Mouse (Mus musculus) brain, embryonic 14.5 days (tissue): ENCODE measurements around the gene Prr19.

Experiments used
- CTCF ChIP-seq: fragments of 200-500 bp; IDR thresholded peaks from 2 replicates; pipeline ENCODE4 v1.5.1; 2012; ENCODE audit warnings: inconsistent platforms, mild to moderate bottlenecking, moderate library complexity, borderline replicate concordance; ENCODE audit not compliant: insufficient read depth, insufficient read length; ENCODE audit errors: extremely low read depth
- POLR2A ChIP-seq: fragments of 200-500 bp; IDR thresholded peaks from 2 replicates; pipeline ENCODE4 v1.6.1; 2012; ENCODE audit warnings: mild to moderate bottlenecking, inconsistent platforms, borderline replicate concordance; ENCODE audit not compliant: poor library complexity, insufficient read depth, insufficient read length, severe bottlenecking; ENCODE audit errors: extremely low read depth

GRCm38 (mm10) chr7:25290463-25290862 is 10.7 kb upstream of the Prr19 start:
- TF ChIP-seq CTCF = no peak
- TF ChIP-seq POLR2A = no peak
